Mouse (Mus musculus) kidney, postnatal 14 days (tissue): Measurements from ENCODE around the gene Sept11.
A peak's percentile ranks its signal among the peaks of the same experiment; 100 is the strongest.

Source experiments
- DNase-seq: peaks from one replicate; pipeline ENCODE4 v3.0.0; 2022; ENCODE audit warnings: mixed read lengths

Gene Sept11

GRCm38 (mm10) chr5:93178616-93179015 lies 85.4 kb downstream of the Sept11 start:
- no peak for DNase-seq

- DNase-seq, result peak; percentile 28
Measured at GRCm38 (mm10) chr5:93180252-93180651, 87.0 kb downstream of the Sept11 start.

- no peak for DNase-seq
Measured at GRCm38 (mm10) chr5:93183311-93183710, 90.1 kb downstream of the Sept11 start.

GRCm38 (mm10) chr5:93184548-93184947 lies 91.3 kb downstream of the Sept11 start:
- DNase-seq, result no peak

- no peak for DNase-seq
Measured at GRCm38 (mm10) chr5:93189607-93190006, 96.4 kb downstream of the Sept11 start.

- no peak for DNase-seq
Measured at GRCm38 (mm10) chr5:93190428-93190827, 97.2 kb downstream of the Sept11 start.

- DNase-seq, result no peak
Measured at GRCm38 (mm10) chr5:93198232-93198631, 105.0 kb downstream of the Sept11 start.

GRCm38 (mm10) chr5:93201181-93201580 lies 107.9 kb downstream of the Sept11 start:
- no peak for DNase-seq

GRCm38 (mm10) chr5:93205371-93206108 lies 112.3 kb downstream of the Sept11 start:
- DNase-seq, result peak; percentile 74

- DNase-seq, result peak; percentile 97
Measured at GRCm38 (mm10) chr5:93206109-93207005, 113.1 kb downstream of the Sept11 start, which contains the start of the genes Ccni and 2010109A12Rik. Gene Ccni (minus strand): TSS chr5:93206495. Gene 2010109A12Rik (plus strand): TSS chr5:93206518.

- DNase-seq, result peak; percentile 84
Measured at GRCm38 (mm10) chr5:93207006-93207348, 113.7 kb downstream of the Sept11 start.

GRCm38 (mm10) chr5:93207555-93207954 lies 114.3 kb downstream of the Sept11 start:
- no peak for DNase-seq

GRCm38 (mm10) chr5:93218375-93218774 lies 125.1 kb downstream of the Sept11 start:
- no peak for DNase-seq

- DNase-seq, result peak; percentile 63
Measured at GRCm38 (mm10) chr5:93221661-93222060, 128.4 kb downstream of the Sept11 start.

GRCm38 (mm10) chr5:93224549-93224948 lies 131.3 kb downstream of the Sept11 start:
- DNase-seq, result no peak
